Mouse (Mus musculus) forebrain, embryonic 16.5 days (tissue): ENCODE data around the gene Slc38a4. TPM values are rescaled to one million over a fixed set of nuclear protein-coding genes. Genes with fewer than 3 reads are reported as not detected.

Experiments
- ATAC-seq: fragments of 200-750 bp; cut with Nextera tagmentation; 2 replicates; pipeline ENCODE4 v1.8.0; 2017; ENCODE audit warnings: mild to moderate bottlenecking, moderate library complexity
- H3K27ac ChIP-seq: fragments of 300-500 bp; sonication (generic); 2 replicates; pipeline ENCODE4 v1.5.1; 2014; ENCODE audit warnings: low read length, control low read depth
- H3K27me3 ChIP-seq: fragments of 300-500 bp; sonication (generic); replicated peaks from 2 replicates; pipeline ENCODE4 v1.6.1; 2014; ENCODE audit warnings: low read length; ENCODE audit not compliant: control insufficient read depth, insufficient read depth
- H3K36me3 ChIP-seq: fragments of 300-500 bp; sonication (generic); 2 replicates; pipeline ENCODE4 v1.6.1; 2014; ENCODE audit not compliant: control insufficient read depth, insufficient read depth
- H3K4me1 ChIP-seq: fragments of 300-500 bp; sonication (generic); replicated peaks from 2 replicates; pipeline ENCODE4 v1.6.1; 2014; ENCODE audit warnings: low read length; ENCODE audit not compliant: control insufficient read depth, insufficient read depth
- H3K4me2 ChIP-seq: fragments of 300-500 bp; sonication (generic); 2 replicates; pipeline ENCODE4 v1.6.1; 2014; ENCODE audit warnings: mild to moderate bottlenecking, low read length, control low read depth
- H3K4me3 ChIP-seq: fragments of 300-500 bp; sonication (generic); replicated peaks from 2 replicates; pipeline ENCODE4 v1.5.1; 2014; ENCODE audit warnings: mild to moderate bottlenecking, low read length, control low read depth
- H3K9ac ChIP-seq: fragments of 300-500 bp; sonication (generic); replicated peaks from 2 replicates; pipeline ENCODE4 v1.6.1; 2014; ENCODE audit warnings: low read depth, low read length, control low read depth
- H3K9me3 ChIP-seq: fragments of 300-500 bp; sonication (generic); 2 replicates; pipeline ENCODE4 v1.6.1; 2016; ENCODE audit warnings: low read length; ENCODE audit not compliant: control insufficient read depth
- WGBS: fragments of 180-500 bp; shearing (Covaris S2); extraction: QIAGEN DNeasy Blood & Tissue Kit; methylation state at CpG from one replicate; pipeline ENCODE4 v1.1.7; 2014; 5-methylcytosine and 5-hydroxymethylcytosine counted together
- polyA plus RNA-seq: library from polyadenylated mRNA; unstranded; fragments of >200 nt; fragmentation: Nextera tagmentation; extraction: Ambion mirVana; gene quantifications from 2 replicates; pipeline ENCODE4 v1.2.1, GENCODE M21; 2015

Slc38a4 gene
- polyA plus RNA-seq, 1 experiment from 2014 or later: 3.7 TPM

DNA sequence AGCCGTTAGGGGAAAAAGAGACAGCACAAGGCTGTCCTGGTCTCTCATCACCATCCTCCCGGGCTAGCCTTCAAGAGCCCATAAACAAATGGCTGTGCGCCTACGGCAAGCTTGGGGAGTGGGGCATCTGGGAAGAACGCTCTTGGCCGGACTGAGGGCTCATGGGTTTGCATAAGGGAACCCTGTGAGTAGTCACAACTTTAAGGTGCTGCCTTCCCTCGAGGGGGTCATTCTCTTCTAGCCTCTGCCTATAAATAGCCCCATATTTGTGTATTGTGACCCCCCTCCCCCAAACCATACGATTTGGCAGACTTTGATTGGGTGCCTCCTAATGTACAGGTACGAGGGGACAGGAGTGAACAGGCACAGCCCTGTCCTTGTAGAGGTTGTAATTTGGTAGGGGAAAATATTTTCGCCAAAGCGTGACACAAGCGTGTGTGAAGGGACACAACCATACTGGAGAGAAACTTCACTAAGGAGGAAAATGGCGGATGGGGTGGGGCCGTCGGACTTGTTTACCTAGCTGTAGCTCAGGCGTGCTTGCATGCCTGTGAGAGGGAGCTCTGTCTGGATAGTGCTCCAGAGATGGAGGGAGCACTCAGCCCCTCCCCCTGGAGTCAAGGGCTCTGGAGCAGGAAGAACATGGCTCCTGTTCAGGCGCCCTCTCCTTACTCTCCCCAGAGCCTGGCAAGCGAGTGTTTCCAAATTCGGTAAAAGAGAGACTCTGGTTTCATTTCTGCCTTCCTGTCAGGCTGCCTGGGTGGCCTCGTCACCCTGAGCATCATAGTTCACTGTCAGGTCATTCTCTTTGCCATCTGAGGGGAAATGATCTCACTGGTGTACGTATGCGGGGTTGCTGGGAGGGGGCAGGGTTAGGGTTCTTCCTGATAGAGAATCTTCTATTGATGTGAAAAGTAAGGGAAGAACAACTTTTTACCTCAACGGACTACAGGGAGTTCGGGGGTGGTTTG lies 3.6 kb upstream of the Slc38a4 start:
- 91% methylated on average over 24 of the region's 24 CpGs for WGBS
- no peak overlapping the region for H3K27ac ChIP-seq
- 0 out of 2 replicates have a peak, but pooled peaks cover 8% of the 10 kb centered on the region for H3K4me1 ChIP-seq
- H3K9ac ChIP-seq: no peak overlapping the region
- H3K4me2 ChIP-seq: no peak overlapping the region
- no peaks in the 10 kb centered on the region for H3K36me3 ChIP-seq
- H3K27me3 ChIP-seq: no peaks in the 10 kb centered on the region
- peaks cover 3% of the 10 kb centered on the region; the same call in 1 of the 2 replicates for H3K9me3 ChIP-seq
- no peak for ATAC-seq
- H3K4me3 ChIP-seq: no peak overlapping the region

DNA sequence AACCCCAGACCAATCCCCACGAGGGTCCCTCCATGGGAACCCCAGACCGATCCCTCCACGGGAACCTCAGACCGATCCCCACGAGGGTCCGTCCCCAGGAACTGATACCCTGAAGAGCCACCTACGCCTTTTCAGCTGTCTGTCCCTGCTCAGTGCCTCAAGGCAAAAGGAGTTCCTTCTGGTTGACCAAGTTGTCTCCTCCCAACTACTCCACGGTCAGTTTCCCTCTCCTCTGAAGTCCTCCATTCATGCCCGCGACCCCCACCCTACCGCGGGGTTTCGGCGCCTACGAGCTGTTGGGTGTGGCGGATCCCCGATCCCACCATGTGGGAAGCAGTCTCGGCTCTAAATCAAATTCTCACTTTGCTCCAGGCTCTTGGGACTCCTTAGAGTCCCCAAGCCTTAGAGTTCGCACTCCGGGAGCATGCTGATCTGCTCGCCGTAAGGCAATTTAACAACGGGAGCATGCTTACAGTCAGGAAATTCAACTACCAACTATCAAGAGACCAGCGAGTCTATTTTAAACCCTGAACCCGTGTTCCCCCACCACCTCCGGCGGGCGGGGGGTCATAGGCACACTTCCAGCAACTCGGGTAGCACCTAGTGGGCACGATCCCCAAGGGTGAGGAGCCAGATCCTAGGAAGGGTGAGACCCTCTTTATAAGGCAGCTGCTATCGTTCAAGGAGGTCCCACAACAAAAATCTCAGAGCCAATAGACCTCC lies 828 bp downstream of the Slc38a4 start:
- H3K27ac ChIP-seq: no peak overlapping the region
- 0 out of 2 replicates have a peak, but pooled peaks cover 9% of the 10 kb centered on the region for H3K4me1 ChIP-seq
- H3K9ac ChIP-seq: 0 out of 2 replicates have a peak overlapping the region, but pooled peaks have one; percentile 11
- H3K4me2 ChIP-seq: peak overlapping the region; percentile 51
- no peak for ATAC-seq
- H3K9me3 ChIP-seq: peaks cover 3% of the 10 kb centered on the region; the same call in 1 of the 2 replicates
- H3K27me3 ChIP-seq: no peaks in the 10 kb centered on the region; the same call in 1 of the 2 replicates
- H3K4me3 ChIP-seq: peak overlapping the region; percentile 28
- no peaks in the 10 kb centered on the region for H3K36me3 ChIP-seq
- WGBS: 45% methylated on average over 31 of the region's 31 CpGs

DNA sequence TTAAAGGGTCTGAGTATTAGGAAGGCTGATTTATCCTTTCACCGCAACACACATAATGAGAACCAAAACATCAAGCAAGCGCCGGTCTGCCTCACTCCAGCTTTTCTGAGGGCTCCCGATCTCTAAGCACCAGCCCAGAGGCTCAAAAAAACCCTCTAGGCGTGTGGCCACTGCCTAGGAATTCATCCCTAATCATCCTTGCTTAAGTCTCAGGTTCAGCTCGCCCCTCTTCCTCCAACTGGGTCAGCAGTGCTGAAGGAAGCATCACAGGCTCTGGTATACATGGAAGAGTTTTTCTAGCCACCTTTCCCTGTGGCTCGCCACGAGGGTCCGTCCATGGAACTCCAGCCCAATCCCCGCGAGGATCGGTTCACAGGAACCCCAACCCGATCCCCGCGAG lies 1.6 kb downstream of the Slc38a4 start:
- 0 out of 2 replicates have a peak, but pooled peaks cover 9% of the 10 kb centered on the region for H3K4me1 ChIP-seq
- no peak for ATAC-seq
- no peak overlapping the region for H3K27ac ChIP-seq
- no peaks in the 10 kb centered on the region for H3K36me3 ChIP-seq
- peak overlapping the region; percentile 28 for H3K4me3 ChIP-seq
- 49% methylated on average over 15 of the region's 15 CpGs for WGBS
- H3K27me3 ChIP-seq: no peaks in the 10 kb centered on the region; the same call in 1 of the 2 replicates
- H3K4me2 ChIP-seq: peak overlapping the region; percentile 51
- no peak overlapping the region for H3K9ac ChIP-seq
- peaks cover 3% of the 10 kb centered on the region; the same call in 1 of the 2 replicates for H3K9me3 ChIP-seq

DNA sequence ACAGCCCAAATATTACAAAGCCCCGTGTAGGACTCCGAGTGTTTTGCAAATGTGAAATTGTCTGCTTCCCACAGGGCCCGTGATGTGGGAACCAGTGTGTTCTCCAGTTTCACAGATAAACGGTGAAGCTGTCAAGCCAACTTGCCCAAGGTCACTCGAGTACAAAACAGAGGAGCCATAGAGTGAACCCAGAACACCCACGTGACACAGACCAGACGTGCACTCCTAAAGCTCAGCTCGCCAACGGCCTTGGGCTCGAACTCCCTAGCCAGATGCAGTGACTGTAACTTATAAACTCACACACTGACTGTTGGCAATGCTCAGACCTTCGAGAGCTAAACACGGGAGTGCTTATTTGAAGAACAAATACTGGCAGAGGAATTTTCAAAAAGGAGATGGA lies 5.3 kb downstream of the Slc38a4 start:
- H3K27ac ChIP-seq: no peak overlapping the region
- H3K4me1 ChIP-seq: 0 out of 2 replicates have a peak, but pooled peaks cover 9% of the 10 kb centered on the region
- H3K9me3 ChIP-seq: no peaks in the 10 kb centered on the region; the same call in 1 of the 2 replicates
- no peaks in the 10 kb centered on the region for H3K36me3 ChIP-seq
- no peaks in the 10 kb centered on the region; the same call in 1 of the 2 replicates for H3K27me3 ChIP-seq
- no peak overlapping the region for H3K4me2 ChIP-seq
- no peak for ATAC-seq
- no peak overlapping the region for H3K4me3 ChIP-seq
- WGBS: 78% methylated on average over 12 of the region's 12 CpGs
- H3K9ac ChIP-seq: no peak overlapping the region

DNA sequence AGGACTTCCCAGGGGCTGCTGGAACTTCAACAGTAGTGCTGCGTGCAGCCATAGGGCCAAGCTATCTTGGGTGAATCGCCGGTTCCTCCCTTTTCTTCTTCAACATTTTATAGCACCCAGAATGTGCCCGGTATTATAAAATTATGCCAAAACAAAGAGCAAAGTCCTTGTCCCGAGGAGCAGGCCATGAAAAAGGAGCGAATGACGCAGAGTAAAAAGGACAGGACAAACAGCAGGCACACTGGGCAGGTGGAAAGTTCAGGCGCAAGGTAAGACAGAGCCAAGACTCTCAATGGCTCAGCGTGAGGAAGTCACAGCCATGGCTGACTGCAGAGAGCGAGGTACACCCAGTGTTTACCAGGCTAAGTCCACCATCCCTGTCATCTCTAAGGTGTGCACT lies 5.7 kb downstream of the Slc38a4 start:
- Histone ChIP-seq H3K9ac (no peak overlapping the region), H3K27ac (no peak overlapping the region), H3K4me2 (no peak overlapping the region), H3K9me3 (no peaks in the 10 kb centered on the region; the same call in 1 of the 2 replicates), H3K4me3 (no peak overlapping the region), H3K27me3 (no peaks in the 10 kb centered on the region; the same call in 1 of the 2 replicates), H3K36me3 (no peaks in the 10 kb centered on the region), H3K4me1 (0 out of 2 replicates have a peak, but pooled peaks cover 7% of the 10 kb centered on the region)
- no peak for ATAC-seq
- WGBS: 68% methylated on average over 10 of the region's 10 CpGs

DNA sequence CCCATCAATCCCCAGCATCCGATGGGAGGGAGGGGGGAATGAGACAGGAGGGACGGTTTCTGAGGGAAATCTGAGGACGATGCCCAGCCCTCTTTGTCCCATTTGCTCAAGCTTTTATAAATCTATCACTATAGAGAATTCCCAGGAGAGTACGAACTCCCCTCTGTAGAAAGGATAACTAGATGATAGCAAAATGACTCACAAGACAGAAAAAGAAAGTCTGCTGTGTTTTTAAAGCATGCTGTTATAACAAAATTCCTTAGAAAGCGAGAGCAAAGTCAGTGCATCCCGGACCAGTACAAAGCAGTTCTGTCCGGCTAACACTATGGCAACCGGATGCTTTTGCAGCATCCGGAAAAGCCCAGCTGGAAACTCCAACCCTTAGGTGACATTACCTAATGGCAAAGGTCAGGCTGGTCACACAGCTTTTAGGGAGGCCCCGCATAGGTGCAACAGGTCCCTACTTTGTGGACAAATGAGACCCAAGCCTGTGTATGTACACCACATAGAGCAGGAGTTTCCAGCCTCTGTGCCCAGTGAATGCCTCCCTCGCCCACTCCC lies 6.4 kb downstream of the Slc38a4 start:
- Histone ChIP-seq H3K4me1 (0 out of 2 replicates have a peak, but pooled peaks cover under 1% of the 10 kb centered on the region), H3K4me3 (no peak overlapping the region), H3K9ac (no peak overlapping the region), H3K9me3 (no peaks in the 10 kb centered on the region), H3K27me3 (no peaks in the 10 kb centered on the region; the same call in 1 of the 2 replicates), H3K4me2 (no peak overlapping the region), H3K27ac (no peak overlapping the region), H3K36me3 (no peaks in the 10 kb centered on the region)
- WGBS: 66% methylated on average over 11 of the region's 11 CpGs
- no peak for ATAC-seq

DNA sequence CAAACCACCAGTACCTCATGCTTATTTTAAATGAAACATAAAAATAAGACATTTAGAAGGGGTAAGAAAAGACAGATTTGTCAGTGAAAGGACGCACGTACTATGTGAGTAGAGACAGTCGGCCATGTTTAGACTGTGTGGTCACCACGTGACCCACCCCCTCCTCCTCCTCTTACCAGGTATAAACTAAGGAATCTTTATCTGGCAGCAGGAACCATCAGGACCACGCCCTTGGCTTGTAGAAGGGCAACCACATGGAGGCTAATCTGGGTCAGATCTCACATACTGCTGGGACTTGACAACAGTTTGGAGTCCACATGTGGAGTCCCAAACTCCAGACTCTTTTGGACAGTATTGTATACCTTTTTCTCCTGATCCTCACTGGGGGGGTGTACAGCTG lies 7.5 kb downstream of the Slc38a4 start:
- no peak overlapping the region for H3K4me3 ChIP-seq
- H3K27ac ChIP-seq: no peak overlapping the region
- ATAC-seq: no peak
- no peaks in the 10 kb centered on the region for H3K9me3 ChIP-seq
- no peaks in the 10 kb centered on the region for H3K4me1 ChIP-seq
- no peaks in the 10 kb centered on the region; the same call in 1 of the 2 replicates for H3K27me3 ChIP-seq
- no peak overlapping the region for H3K4me2 ChIP-seq
- no peaks in the 10 kb centered on the region for H3K36me3 ChIP-seq
- no peak overlapping the region for H3K9ac ChIP-seq
- 82% methylated on average over 5 of the region's 5 CpGs for WGBS

- H3K27me3 ChIP-seq: no peaks in the 10 kb centered on the region
- no peak overlapping the region for H3K9ac ChIP-seq
- H3K36me3 ChIP-seq: no peaks in the 10 kb centered on the region
- 86% methylated on average over 13 of the region's 13 CpGs for WGBS
- no peak for ATAC-seq
- no peaks in the 10 kb centered on the region for H3K4me1 ChIP-seq
- no peak overlapping the region for H3K4me3 ChIP-seq
- no peaks in the 10 kb centered on the region for H3K9me3 ChIP-seq
- H3K27ac ChIP-seq: no peak overlapping the region
- H3K4me2 ChIP-seq: no peak overlapping the region
These were observed 11.8 kb downstream of the Slc38a4 start for GRCm38 (mm10) chr15:97043921-97044320.
